Mouse (Mus musculus) right cerebral cortex, postnatal 14 days (tissue): ENCODE measurements around the gene Sos2.

Source experiments
- DNase-seq: peaks from one replicate; pipeline ENCODE4 v3.0.0; 2022

The Sos2 gene

DNA sequence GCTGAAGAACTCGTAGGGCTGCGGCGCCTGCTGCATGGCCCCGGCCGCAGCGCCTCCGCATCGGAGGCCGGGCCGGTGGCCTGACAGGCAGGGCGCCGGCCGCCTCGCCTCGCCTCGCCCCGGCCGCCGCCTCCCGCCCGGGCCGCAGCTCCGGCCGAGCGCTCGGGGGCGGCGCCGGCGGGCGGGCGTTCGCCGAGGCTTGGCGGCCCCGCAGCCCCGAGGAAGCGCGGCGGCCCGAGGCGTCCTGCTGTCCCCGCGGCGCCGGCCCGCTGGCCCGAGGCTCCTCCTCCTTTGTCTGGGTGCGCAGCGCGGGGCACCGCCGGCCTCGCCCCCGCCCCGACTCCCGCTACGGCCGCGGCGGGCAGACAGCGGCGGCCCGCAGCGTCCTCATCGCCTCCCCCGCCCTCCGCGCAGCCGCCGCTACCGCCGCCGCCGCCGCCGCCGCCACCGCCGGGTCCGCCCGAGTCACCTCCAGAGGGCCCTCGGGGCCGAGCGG, at the start of gene Sos2:
Sos2 (minus strand) TSS at position 287 of the 496 bp plus-strand sequence.
- no peak for DNase-seq

DNA sequence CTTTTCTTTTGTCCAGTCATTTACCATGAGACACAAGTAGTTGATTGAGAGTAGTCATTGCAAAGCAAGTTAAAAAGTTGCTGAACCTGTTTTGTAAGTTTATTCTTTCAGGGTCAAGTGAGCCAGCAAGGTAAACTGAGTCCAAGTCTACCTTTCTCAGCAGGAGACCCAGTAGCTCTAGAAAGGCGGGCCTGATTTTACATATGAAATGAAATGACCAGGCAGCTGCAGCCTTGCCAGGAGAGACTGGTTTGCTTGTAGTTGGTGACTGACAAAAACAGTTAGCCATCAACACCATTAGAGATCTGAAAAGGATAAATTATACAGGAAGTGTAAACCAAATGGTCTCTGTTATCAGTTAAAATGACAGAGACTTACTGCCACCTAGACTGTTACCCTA, 48.7 kb upstream of the Sos2 start:
- no peak for DNase-seq

- DNase-seq, result no peak
Measured at GRCm38 (mm10) chr12:69729246-69729645, 47.6 kb upstream of the Sos2 start.

DNA sequence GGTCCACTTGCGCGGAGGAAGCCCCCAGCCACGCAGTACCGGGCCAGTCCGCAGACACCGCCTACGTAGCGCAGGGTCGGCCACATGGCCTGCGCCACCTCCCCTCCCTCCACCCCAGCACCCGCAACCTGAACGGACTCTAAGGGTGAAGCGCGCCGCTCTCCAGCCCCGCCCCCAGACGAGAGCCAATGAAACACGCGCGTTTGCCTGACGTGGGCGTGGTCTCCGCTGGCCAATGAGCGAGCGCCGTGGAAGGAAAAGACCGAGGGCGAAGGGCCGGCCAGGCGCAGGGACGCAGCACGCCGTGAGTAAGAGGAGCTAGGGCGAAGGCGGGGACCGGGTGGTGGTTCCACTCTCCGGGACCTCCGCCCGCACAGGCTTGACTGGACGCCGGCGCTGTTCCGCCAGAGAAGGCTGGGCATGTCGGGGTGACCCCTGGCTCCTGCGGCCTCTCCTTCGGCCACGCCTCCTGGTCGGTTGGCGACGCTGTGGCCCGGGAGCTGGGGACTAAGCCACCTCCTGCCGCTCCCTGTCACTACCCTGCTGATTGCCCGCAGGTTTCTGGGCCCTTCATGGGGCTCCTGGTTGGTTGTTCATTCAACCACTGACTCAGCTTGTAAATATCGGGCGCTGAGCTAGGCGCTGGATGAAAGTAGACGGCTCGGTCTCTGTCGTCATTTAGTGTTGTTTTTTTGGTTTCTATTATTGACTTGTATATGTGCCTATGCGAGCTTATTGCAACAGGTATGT, 43.2 kb upstream of the Sos2 start, which contains the start of the genes L2hgdh and Atp5s:
L2hgdh (minus strand) TSS at position 163 of the 750 bp plus-strand sequence.
Atp5s (plus strand) TSS at position 240 of the 750 bp plus-strand sequence.
- DNase-seq, result peak; percentile 93

DNA sequence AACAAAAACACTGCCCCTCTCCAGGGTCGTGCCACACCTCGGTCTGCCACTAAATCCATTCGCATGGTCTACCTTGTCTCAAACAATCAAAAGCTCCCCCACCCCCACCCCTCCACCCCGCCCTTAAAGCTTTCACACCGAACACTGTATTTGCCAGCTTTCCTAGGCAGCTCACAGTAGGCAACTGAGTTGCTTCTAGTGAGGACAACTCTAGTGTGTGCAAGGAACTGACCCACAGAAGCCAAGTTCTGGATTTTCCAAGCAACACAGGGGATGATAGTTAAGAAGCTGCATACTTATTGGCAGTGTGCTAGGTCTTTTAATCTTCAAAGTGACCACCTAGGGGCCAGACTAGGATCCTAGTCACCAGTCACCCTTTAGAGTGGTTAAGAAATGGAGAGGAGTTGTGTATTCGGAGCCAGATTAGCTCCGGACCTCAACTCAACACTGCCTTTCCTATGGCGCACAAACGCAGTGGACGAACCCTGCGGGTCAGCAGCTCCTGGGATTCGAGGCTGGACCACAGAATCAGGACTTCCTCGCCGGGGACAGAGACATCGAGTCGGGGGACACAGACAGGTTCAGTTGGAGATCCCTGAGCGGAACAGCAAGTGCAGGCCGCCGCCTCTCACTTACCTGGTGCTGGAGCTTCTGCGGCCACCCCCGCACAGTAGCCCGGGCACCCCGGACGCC, 42.5 kb upstream of the Sos2 start:
- DNase-seq, result no peak

DNA sequence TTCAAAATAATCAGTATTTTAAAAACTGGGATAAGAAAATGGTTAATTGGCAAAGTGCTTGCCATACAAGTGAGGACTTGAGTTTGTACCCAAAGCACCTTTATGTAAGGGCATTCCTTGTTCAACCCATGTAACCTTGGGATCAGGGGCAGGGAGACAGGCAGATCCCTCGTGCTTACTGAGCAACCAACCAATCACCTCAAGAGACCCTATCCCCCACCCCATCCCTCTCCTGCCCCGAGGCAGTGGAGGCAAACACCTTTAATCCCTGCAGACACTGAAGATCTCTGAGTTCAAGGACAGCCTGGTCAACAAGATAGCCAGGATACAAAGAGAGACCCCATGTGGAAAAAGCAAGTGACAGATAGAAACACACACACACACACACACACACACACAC, 41.7 kb upstream of the Sos2 start:
- DNase-seq, result no peak

- DNase-seq, result no peak
Measured at GRCm38 (mm10) chr12:69722857-69723256, 41.2 kb upstream of the Sos2 start.

DNA sequence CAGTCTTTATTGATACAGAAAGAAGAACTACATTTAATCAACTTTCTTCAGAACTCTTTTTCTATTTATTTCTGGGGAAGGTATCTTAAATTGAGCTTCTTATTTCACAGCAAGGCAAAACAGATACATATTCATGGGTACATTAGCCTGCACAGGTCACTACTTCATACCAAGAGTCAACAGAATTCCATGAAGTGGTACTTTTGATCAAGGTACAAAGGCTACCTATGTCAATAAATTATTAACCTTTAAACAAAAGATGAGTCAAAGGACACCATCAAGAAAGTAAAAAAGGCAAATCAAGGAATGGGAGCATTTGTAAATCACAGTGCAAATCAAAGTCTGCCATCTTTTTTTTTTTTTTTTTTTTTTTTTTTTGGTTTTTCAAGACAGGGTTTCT, 32.0 kb upstream of the Sos2 start:
- DNase-seq, result no peak

DNA sequence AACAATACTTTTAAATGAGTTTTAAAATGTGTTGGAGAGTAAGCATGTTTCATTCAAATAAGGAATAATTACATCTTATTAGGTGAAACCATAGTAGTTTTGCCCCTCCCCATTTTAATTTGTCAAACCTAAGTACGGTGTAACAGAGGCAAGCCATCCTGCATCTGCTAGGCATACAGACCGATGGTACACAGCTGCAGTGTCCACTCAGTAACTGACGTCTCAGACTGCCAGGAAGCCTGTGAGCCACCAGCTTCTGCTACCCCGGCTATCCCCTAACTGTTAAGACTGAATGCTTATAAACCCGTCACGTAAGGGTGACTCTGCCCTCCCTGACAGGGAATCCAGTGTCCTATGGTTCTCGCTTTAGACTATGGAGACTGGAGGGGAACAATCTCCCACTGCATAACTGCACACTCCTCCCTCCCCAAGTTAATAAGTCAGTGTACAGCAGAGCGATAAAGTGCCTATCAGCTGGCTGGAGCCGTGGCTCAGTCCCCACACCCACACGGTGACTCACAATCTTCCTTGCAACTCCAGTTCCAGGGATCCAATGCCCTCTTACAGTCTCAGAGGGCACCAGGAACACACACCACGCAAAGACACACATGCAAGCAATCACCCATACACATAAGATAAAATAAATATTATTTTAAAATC, 23.3 kb upstream of the Sos2 start:
- DNase-seq, result no peak

- DNase-seq, result no peak
Measured at GRCm38 (mm10) chr12:69698352-69698751, 16.7 kb upstream of the Sos2 start.

DNA sequence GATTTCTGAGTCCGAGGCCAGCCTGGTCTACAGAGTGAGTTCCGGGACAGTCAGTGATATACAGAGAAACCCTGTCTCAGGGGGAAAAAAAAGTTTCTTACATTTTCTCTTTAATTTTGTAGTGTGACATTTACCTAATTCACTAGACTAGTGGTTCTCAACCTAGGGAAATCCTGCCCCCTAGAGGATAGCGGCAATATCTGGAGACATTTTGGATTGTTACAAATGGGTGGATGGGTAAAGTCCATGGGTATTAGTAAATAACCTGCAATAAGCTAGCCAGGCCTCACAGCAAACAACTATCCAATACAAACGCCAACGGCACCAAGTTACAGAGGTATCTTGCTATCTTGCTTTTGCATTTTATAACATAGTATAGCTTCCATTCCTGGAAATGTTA, 15.1 kb upstream of the Sos2 start:
- DNase-seq, result no peak

- no peak for DNase-seq
Measured at GRCm38 (mm10) chr12:69693471-69693870, 11.8 kb upstream of the Sos2 start.

GRCm38 (mm10) chr12:69690714-69691113, 9.1 kb upstream of the Sos2 start:
- no peak for DNase-seq

GRCm38 (mm10) chr12:69689094-69689493, 7.4 kb upstream of the Sos2 start:
- no peak for DNase-seq

DNA sequence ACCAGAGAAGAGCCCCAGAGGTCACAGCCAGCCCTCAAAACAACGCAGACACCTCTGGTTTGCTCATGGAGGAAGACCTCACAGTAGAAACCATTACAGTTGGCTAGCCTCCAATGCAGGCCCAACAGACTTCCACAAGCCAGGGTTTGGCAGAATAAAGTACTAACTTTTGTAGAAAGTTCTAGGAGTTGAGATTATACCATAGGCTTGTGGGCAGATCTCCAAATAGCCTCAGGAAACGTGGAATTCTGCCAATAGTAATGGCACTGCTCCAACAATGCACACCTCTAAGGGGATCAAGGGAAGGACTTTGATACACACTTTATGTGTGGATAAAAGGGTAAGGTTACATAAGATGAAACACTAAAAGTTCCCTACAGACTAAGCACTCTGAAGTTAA, 6.7 kb upstream of the Sos2 start:
- no peak for DNase-seq

- DNase-seq, result peak; percentile 49
Measured at GRCm38 (mm10) chr12:69683537-69683936, 1.9 kb upstream of the Sos2 start.

DNA sequence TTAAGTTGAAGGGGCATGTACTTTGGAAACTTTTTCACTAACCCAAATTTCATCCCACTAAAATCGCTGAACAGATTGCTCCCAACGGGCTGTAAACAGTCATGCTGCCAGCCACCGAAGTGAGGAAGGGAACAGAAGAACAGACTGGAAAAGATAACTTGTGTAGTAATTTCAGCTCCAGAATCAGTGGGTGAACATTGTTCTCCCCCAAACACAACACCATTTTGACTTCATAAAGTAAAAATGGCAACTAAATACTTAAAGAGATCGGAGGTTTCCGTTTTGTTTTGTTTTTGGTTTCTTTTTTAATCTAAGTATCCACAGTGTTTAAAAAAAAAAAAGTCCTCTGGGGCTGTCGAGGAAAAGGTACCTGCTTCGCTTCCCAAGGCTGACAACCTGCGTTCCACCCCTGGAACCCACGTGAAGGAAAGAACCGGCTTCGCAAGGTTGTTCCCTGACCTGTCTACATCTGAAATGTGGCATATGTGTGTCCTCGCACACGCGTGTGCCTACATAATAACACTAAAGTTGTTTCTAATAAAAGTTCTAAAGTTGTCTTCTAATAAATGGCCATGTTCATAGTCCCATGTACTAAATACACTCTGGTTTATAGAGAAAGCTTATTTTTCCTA, 1.3 kb upstream of the Sos2 start:
- DNase-seq, result no peak

- DNase-seq, result peak; percentile 81
Measured at GRCm38 (mm10) chr12:69682065-69682787, 574 bp upstream of the Sos2 start.

GRCm38 (mm10) chr12:69680635-69681565, 752 bp downstream of the Sos2 start:
- DNase-seq, result peak; percentile 12

DNA sequence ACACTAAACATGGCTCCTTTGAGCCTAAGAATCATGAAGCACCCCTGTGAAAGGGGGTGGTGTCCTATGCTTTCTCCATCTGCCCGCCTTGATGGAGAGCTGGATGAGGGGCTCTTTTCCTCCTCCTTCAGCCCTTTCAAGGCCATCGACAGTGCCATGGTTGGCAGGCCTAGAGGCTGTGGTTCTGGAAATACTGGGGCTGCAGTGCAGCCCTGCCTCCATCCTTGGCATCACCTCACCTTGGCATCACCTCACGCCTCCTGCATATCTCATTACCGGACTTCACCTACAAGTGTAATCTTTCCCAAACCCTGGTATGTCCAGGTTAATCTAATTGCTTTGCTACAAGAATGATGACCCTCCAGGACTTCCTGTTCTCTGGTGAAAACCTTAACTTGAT, 5.5 kb downstream of the Sos2 start:
- no peak for DNase-seq
